ENCODE assay signal across 14 mouse cellular contexts in genomic region chr13:68815704-68816477, GRCm38 (mm10).
DNase-seq lines count a peak whose midpoint lies in the region; ATAC-seq lines count a peak whose summit lies in the region.
"Had no signal": no experiment of that assay in that cellular context is flagged by ENCODE, and none has a peak within 500 bp of the region (broad histone marks: within the 10 kb centered on the region; RNA-seq: fewer than 3 reads in every experiment).

No protein-coding gene starts in this region.

- no peaks in the 10 kb centered on the region for H3K4me1 ChIP-seq in hindbrain, embryonic 13.5 days (replicated peaks)
- no peaks in the 10 kb centered on the region for H3K4me1 ChIP-seq in hindbrain, embryonic 12.5 days
- H3K4me1 ChIP-seq: kidney, embryonic 15.5 days had no signal

- H3K9me3 ChIP-seq in hindbrain, embryonic 13.5 days: no peaks in the 10 kb centered on the region
- H3K9me3 ChIP-seq in hindbrain, embryonic 12.5 days (replicated peaks): no peaks in the 10 kb centered on the region
- H3K9me3 ChIP-seq: kidney, embryonic 15.5 days had no signal

- no peaks in the 10 kb centered on the region for H3K27me3 ChIP-seq in hindbrain, embryonic 13.5 days
- no peaks in the 10 kb centered on the region for H3K27me3 ChIP-seq in hindbrain, embryonic 12.5 days
- H3K27me3 ChIP-seq: CH12.LX; kidney, embryonic 15.5 days had no signal

- H3K36me3 ChIP-seq in hindbrain, embryonic 13.5 days: no peaks in the 10 kb centered on the region
- H3K36me3 ChIP-seq in hindbrain, embryonic 12.5 days: no peaks in the 10 kb centered on the region
- H3K36me3 ChIP-seq: kidney, embryonic 15.5 days had no signal

- peak; percentile 43; the same call in 1 of the 2 replicates for ATAC-seq in hindbrain, embryonic 13.5 days (ENCODE audit: low FRiP score)
- no peak for ATAC-seq in hindbrain, embryonic 12.5 days (ENCODE audit: low FRiP score)
- peak; percentile 84 for ATAC-seq in frontal cortex, adult (ENCODE audit: low TSS enrichment)
- ATAC-seq in inflammation-experienced regulatory T-cells, adult 6 months: no peak

- H3K4me3 ChIP-seq in hindbrain, embryonic 13.5 days: no peak overlapping the region
- no peak overlapping the region for H3K4me3 ChIP-seq in hindbrain, embryonic 12.5 days
- H3K4me3 ChIP-seq: kidney, embryonic 15.5 days had no signal

- 0 out of 2 replicates have a peak overlapping the region, but pooled peaks have one; percentile 8 for H3K27ac ChIP-seq in hindbrain, embryonic 13.5 days
- H3K27ac ChIP-seq in hindbrain, embryonic 12.5 days: no peak overlapping the region
- H3K27ac ChIP-seq: kidney, embryonic 15.5 days; stomach, postnatal 0 days had no signal

- WGBS in hindbrain, embryonic 13.5 days: 77% methylated on average over 4 of the region's 4 CpGs
- 77% methylated on average over 4 of the region's 4 CpGs for WGBS in hindbrain, embryonic 12.5 days

- H3K4me2 ChIP-seq in hindbrain, embryonic 13.5 days: no peak overlapping the region
- H3K4me2 ChIP-seq in hindbrain, embryonic 12.5 days (replicated peaks): no peak overlapping the region
- H3K4me2 ChIP-seq: kidney, embryonic 15.5 days; liver, embryonic 11.5 days had no signal

- peak; percentile 90 for DNase-seq in layer of hippocampus, adult 9-11 months
- peak; percentile 90 to 91 for DNase-seq in right cerebral cortex, adult 2 months (ENCODE audit: low spot score in 2 of 2)
- DNase-seq in urinary bladder, postnatal 14 days (ENCODE audit: low spot score): no peak
- DNase-seq in cerebellum, adult 11 months: no peak
- DNase-seq: gastrocnemius, postnatal 25 days; heart, postnatal 14 days had no signal

- no peak overlapping the region for H3K9ac ChIP-seq in hindbrain, embryonic 13.5 days
- no peak overlapping the region for H3K9ac ChIP-seq in hindbrain, embryonic 12.5 days
- H3K9ac ChIP-seq: kidney, embryonic 15.5 days had no signal

Comparison
In these comparisons a context has a peak if more than half of its experiments do, and no peak if none do; other contexts are left out.
1. ATAC-seq: peak in hindbrain, embryonic 13.5 days (single experiment) and frontal cortex, adult (single experiment); none in hindbrain, embryonic 12.5 days (single experiment) and inflammation-experienced regulatory T-cells, adult 6 months (single experiment).
2. DNase-seq: peak in layer of hippocampus, adult 9-11 months (single experiment) and right cerebral cortex, adult 2 months (2 of 2); none in urinary bladder, postnatal 14 days (single experiment) and cerebellum, adult 11 months (single experiment).